Mouse (Mus musculus): ENCODE results near the gene Sft2d2.

GRCm38 (mm10) chr1:165235846-165236245, 41.6 kb upstream of the Sft2d2 start:
- TF ChIP-seq CTCF (IDR thresholded peaks at IDR 0.05; ENCODE audit: control insufficient read depth, insufficient read depth, insufficient read length) (no peak), MAX (IDR thresholded peaks at IDR 0.05) (no peak), MYOG (IDR thresholded peaks at IDR 0.05; ENCODE audit: control insufficient read depth, extremely low read depth, insufficient read length) (no peak), USF1 (IDR thresholded peaks at IDR 0.05; ENCODE audit: low read depth) (no peak), FOSL1 (IDR thresholded peaks at IDR 0.05; ENCODE audit: insufficient read depth, low read length, poor library complexity, severe bottlenecking) (no peak), CEBPB (IDR thresholded peaks at IDR 0.05; ENCODE audit: low read depth) (no peak)

Data from C2C12 (cell line).